Mouse (Mus musculus): ENCODE data around the gene Zic4.

Gene Zic4

DNA sequence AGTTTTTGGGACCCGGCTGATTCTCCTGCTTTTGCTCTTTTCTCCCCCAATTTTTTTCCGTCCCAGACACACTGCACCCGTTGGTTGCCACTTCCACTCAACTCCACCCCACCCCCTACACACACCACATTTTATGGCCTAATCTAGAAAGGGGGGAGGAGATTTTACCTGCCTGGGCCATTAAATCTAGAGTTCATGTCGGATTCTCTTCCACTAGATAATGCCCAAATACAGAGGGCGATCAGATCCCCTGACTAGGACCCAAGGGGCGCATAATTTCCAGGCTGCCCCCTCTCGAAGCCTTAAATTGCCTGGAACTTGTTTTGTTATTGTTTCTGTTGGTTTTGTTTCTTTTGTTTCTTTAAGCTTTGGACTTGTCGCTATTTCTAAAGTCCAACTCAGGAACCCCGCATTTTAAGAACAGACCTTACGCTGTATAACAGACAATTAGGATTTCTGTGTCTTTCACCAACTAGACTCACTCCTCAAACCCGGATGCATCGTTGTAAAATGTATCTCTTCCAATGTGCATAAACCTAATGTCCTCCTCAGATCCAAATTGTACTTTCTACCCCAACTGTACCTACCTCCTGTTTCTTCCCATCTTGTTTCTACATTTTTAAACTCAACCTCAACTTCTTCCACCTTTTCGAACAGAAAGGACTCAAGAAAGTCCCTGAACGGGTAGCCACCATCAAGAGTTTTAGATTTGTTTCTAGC lies 958 bp downstream of the Zic4 start:
- DNase-seq (ENCODE audit: low read depth, low spot score) = peak; percentile 3

GRCm38 (mm10) chr9:91363814-91364126 lies 1.6 kb downstream of the Zic4 start:
- no peak for DNase-seq (ENCODE audit: low read depth, low spot score)

DNA sequence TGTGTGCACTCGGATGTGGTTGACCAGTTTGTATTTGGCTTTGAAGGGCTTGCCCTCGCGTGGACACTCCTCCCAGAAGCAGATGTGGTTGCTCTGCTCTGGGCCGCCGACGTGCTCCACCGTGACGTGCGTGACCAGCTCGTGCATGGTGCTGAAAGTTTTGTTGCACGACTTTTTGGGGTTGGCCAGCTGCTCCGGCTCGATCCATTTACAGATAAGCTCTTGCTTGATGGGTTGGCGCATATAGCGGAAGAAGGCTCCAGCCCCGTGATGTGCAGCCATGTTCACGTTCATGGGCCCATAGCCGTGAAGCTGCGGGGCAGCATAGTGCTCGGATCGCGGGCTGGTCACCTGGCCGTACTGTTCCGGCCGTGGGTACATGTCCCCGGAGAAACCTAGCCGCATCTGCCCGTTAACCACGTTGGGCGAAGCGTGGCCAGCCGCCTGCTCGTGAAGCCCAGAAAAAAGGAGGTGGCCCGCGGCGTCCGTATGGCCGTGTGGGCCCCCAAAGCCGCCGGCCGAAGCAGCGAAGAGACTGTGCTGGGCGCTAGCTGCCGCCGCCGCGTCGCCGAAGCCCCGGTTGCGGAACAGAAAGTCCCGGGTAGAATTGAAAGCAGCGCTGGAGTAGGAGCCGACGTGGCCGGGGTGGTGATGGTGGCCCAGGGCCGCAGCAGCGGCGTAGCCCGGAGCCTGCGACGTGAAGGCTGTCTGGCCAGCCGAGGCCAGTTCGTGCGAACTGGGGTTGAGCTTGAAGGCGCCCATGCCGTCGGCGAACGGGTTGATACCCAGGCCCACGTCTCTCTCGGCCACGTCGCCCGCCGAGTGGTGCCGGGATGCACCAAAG lies 2.1 kb downstream of the Zic4 start:
- peak; percentile 41 for DNase-seq (ENCODE audit: low read depth, low spot score)

- DNase-seq (ENCODE audit: low read depth, low spot score) = peak; percentile 63
These were observed 2.8 kb downstream of the Zic4 start for GRCm38 (mm10) chr9:91364971-91365501.

DNA sequence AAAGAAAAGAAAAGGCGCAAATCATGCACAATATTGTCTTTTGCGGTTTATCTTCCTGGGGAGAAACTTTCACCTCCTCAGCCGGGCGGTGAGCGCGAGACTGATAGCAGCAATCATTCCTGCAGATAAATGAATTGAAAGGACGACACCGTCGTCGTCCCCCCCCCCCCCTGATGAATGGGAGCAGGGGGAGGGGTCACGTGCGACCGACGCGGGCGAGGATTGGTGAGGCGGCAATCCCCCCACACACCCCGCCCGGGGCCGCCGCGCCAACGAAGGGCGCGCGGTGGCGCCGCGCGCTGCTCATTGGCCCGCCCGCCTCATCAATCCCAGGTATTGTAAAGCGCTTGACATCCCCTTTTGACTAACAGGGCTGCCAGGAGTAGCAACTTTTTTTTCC lies 3.5 kb downstream of the Zic4 start, which contains the start of gene Zic1:
Gene Zic1, minus strand, starts transcription at position 147 of the 400 bp plus-strand sequence.
- peak; percentile 71 for DNase-seq (ENCODE audit: low read depth, low spot score)

DNA sequence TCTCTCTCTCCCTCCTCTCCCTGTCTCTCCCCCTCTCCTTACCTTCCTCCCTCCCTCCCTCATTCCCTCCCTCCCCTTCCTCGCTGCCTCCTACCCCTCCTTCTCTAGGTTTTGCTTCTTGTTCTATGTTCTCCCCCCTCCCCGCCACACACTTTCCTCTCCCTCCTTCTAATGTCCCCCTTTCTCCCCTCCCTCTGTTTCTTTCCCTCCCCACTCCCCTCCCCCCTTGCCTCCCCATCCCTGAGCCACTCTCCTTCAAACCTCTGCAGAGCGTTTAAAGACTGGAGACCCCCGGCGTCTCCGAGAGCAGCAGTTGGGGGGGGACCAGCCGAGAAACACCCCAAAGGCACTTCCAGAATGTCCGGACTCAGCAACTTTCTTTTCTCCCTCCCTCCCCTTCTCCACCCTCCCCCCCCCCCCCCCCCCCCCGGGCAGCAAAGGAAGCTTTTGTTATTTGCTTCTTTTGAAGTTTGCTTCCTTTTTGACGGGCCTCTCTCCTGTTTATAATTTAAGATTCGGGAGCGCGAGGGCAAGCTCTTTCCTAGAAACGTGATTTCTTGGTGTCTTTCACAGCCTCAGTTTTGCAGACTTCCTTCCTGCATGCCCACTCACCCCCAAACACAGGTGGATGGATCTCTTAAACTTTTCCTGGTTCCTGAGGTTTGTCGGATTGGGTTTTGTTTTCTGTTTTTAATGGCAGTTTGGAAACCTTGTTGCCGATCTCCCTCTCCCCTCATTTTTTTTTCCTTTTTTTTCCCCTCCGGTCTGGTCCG lies 4.2 kb downstream of the Zic4 start:
- peak; percentile 30 for DNase-seq (ENCODE audit: low read depth, low spot score)

DNA sequence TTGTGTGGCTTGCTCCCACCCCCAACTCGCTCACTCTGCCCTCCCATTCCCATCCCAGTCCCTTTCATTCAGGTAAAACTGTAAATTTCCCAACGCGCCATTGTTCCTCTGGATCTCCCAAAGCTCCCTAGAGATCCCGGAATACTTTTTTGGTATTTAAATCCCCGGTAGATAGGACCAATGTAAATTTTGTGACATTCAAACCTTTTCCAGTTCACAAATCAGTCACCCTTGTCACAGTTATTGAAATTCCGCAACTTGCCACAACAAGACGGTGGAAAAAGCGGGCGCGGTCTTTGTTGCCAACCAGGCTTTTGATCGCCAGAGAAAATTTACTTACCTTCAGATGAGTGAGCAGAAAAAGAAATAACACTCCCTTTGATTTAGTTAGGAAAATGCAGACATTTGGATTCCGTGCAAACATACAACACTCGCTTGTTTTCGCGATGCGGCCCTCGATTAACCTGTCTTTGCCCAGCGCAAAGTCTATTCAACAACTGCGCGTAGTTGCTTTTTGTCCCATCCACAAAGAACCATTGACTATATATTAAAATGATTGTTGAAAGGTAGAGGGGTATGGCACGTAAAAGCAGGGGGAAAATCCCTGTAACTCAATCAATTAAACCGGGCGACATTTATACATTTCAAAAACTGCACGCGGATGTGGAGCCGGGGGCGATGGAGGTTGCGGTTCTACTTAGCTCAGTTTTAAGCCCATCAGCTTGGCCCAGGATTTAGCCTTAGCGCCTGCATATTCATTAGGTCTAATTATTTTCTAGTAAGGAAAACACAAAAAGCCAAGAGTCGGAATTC lies 5.0 kb downstream of the Zic4 start:
- DNase-seq (ENCODE audit: low read depth, low spot score) = peak; percentile 16

- peak; percentile 2 for DNase-seq (ENCODE audit: low read depth, low spot score)
These were observed 5.9 kb downstream of the Zic4 start for GRCm38 (mm10) chr9:91368150-91368549.

- DNase-seq (ENCODE audit: low read depth, low spot score) = peak; percentile 2
These were observed 6.7 kb downstream of the Zic4 start for GRCm38 (mm10) chr9:91368946-91369292.

DNA sequence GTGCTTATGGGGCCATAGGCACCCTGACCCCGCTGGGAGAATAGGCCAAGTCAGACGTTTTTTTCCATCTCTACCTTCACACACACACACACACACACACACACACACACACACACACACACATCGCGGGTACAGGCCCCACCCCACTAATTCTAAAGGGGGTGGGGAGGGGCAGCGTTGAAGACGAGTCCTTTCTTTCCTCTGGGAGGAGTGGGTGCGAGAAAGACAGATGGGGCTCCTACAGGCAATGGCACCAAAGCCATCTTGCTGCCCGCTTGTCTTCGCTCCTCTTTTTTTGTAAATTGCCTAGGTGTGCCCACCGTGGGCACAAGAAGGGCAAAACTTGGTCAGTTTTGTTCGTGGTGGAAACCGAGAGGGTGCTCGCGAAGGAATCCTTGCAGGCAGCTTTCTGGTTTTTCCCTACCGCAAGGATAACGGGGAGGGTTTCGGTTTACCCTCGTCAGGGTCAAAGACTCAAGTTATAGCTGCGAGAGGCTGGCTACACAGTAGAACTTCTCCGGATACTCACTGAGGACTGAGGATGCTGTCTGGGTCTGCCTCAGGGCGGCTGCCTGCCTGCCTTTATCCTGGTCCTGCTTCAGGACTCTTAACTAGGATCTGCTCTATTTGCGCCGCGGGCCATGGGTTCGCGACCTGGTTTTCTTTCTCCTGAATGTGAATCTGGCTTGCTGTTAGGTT lies 7.2 kb downstream of the Zic4 start:
- DNase-seq (ENCODE audit: low read depth, low spot score) = peak; percentile 13

DNA sequence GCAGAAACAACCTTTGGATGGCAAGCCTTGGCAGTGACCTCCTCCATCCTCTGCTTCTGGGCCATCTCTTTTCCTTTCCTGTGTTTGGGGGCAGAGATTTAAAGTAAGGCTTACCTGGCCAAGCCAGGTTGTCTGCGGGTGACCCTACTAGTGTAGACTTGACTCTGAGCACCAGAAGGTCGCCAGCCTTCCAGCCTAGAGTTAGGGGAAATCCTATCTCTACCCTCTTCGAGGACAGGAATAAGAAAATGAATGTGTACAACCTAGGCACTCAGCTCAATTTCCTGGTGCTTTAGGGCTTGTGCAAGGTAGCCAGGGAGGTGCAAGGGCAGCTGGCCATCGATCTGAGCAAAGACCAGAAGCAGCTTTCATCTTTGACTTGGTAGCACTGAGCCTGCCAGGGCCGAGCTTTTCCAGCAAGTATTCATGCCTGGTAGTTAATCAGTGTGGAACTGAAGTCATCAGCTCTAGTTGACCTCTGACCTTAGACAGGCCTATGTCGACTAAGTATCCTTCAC lies 8.0 kb downstream of the Zic4 start:
- no peak for DNase-seq (ENCODE audit: low read depth, low spot score)

- DNase-seq (ENCODE audit: low read depth, low spot score) = no peak
These were observed 8.8 kb downstream of the Zic4 start for GRCm38 (mm10) chr9:91371011-91371410.

GRCm38 (mm10) chr9:91371608-91372007 lies 9.4 kb downstream of the Zic4 start:
- DNase-seq (ENCODE audit: low read depth, low spot score) = no peak

DNA sequence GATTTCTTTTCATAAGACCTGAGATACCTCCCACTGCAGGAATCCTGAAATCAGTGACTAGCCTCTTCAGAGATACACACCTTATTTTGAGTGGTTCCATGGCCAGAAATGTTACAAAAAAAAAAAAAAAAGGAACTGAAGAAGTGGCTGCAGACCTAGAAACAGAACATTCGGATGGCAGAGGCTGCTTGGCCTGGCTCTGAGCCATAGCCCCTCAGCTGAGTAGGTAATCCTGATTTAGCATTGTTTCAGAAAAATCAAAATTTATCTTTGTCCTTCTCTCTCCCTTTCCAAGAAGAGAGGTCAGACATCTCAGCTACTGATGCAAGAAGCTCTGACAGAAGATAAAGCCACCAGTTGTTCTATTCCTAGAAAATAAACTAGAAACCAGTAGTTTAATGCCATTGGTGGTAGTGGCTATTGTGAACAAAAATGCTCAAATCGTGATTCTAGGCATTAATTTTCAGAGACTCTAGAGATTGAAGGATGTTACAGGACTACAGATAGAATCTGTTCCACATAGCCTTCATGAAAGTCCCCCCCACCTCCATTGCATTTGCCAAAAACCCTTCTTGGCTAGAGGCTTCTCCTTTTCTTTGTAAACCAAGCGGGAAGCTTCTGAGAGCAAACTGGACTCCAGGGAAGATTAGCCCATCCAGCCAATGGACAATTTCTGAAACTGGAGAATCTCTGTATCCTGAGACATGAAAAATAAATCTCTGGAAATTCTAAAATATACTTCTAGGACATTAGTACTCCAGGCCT lies 11.8 kb downstream of the Zic4 start:
- DNase-seq (ENCODE audit: low read depth, low spot score) = no peak

GRCm38 (mm10) chr9:91374665-91375064 lies 12.5 kb downstream of the Zic4 start:
- no peak for DNase-seq (ENCODE audit: low read depth, low spot score)

DNA sequence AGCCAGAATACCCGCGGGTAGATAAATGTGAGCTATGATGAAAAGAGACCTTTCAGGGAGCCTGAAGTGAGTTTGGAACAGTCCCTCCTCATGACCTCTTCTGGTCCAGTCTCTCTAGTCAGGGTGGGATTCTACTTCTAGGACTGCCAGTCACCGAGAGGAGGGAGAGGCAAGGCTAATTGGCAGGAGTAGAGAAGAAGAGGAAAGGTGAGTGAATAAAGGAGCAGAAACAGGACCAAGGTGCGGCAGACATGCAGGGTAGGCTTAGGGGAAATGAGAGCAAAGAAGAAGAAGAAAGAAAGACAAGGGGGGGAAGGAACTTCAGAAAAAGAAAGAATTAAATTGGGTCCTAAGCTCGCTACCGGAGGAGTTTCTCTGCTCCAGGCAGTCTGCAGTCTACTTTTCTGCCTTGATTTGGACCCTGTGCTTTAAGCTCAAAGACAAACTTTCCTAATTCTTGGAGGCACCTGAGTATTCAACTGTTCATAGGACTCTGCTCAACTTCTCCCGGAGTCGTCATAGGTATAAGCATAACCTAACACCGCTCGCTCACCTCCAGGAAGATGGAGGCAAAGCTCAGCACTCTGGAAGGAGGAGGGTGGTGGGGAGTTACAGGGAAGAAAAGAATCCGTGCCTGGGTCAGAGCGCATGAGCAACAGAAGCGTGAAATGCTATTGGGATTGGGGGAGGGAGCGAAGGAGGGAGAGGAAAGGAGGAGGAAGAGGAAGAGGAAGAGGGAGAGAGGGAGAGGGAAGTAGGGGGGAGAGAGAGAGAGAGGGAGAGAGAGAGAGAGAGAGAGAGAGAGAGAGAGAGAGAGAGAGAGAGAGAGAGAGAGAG lies 15.0 kb downstream of the Zic4 start:
- DNase-seq (ENCODE audit: low read depth, low spot score) = no peak

DNA sequence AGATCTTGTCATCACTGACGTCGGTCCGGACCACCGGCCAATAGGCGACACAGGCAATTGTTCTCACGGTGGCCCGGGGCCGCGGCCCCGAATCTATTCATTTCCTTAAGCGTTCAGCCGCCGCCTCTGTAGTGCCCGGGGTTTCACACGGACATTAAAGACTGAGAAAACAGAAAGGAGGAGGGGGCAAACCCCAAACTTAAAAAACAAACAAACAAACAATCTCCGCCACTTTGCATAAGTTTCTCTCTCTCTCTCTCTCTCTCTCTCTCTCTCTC lies 15.6 kb downstream of the Zic4 start:
- DNase-seq (ENCODE audit: low read depth, low spot score) = no peak

- no peak for DNase-seq (ENCODE audit: low read depth, low spot score)
These were observed 16.4 kb downstream of the Zic4 start for GRCm38 (mm10) chr9:91378411-91379299.

Data from R1 (cell line).